Mouse (Mus musculus) kidney, embryonic 14.5 days (tissue): Measurements from ENCODE around the gene Caln1. TPM values are rescaled to one million over a fixed set of nuclear protein-coding genes. Genes with fewer than 3 reads are reported as not detected.
"Not testable (repeated sequence)": the region's sequence is repeated elsewhere in the genome, so short reads cannot be mapped to it uniquely, and the experiment has no call there.

Experiments
- ATAC-seq: fragments of 200-750 bp; cut with Nextera tagmentation; 2 replicates; pipeline ENCODE4 v1.8.0; 2017; ENCODE audit warnings: moderate number of reproducible peaks, mild to moderate bottlenecking, moderate TSS enrichment, moderate library complexity; ENCODE audit not compliant: low FRiP score, low TSS enrichment
- H3K27ac ChIP-seq: fragments of 300-500 bp; sonication (generic); 2 replicates; pipeline ENCODE4 v1.5.1; 2014; ENCODE audit warnings: low read depth, mild to moderate bottlenecking, low read length, moderate library complexity, mixed read lengths
- H3K27me3 ChIP-seq: fragments of 300-500 bp; sonication (generic); 2 replicates; pipeline ENCODE4 v1.6.1; 2014; ENCODE audit warnings: mild to moderate bottlenecking, low read length; ENCODE audit not compliant: control insufficient read depth, insufficient read depth
- H3K36me3 ChIP-seq: fragments of 300-500 bp; sonication (generic); 2 replicates; pipeline ENCODE4 v1.6.1; 2014; ENCODE audit warnings: low read length, mixed read lengths; ENCODE audit not compliant: control insufficient read depth, insufficient read depth
- H3K4me1 ChIP-seq: fragments of 300-500 bp; sonication (generic); 2 replicates; pipeline ENCODE4 v1.6.1; 2014; ENCODE audit warnings: low read length, mixed read lengths; ENCODE audit not compliant: control insufficient read depth, insufficient read depth
- H3K4me2 ChIP-seq: fragments of 300-500 bp; sonication (generic); replicated peaks from 2 replicates; pipeline ENCODE4 v1.6.1; 2014; ENCODE audit warnings: low read depth, mild to moderate bottlenecking, low read length
- H3K4me3 ChIP-seq: fragments of 300-500 bp; sonication (generic); 2 replicates; pipeline ENCODE4 v1.5.1; 2014; ENCODE audit warnings: mild to moderate bottlenecking, low read length
- H3K9ac ChIP-seq: fragments of 300-500 bp; sonication (generic); 2 replicates; pipeline ENCODE4 v1.6.1; 2014; ENCODE audit warnings: low read depth, mild to moderate bottlenecking, low read length, moderate library complexity
- H3K9me3 ChIP-seq: fragments of 300-500 bp; sonication (generic); 2 replicates; pipeline ENCODE4 v1.6.1; 2016; ENCODE audit warnings: low read length; ENCODE audit not compliant: control insufficient read depth
- WGBS: fragments of 180-500 bp; shearing (Covaris S2); extraction: QIAGEN DNeasy Blood & Tissue Kit; methylation state at CpG from one replicate; pipeline ENCODE4 v1.1.7; 2014; 5-methylcytosine and 5-hydroxymethylcytosine counted together
- polyA plus RNA-seq: library from polyadenylated mRNA; unstranded; fragments of >200 nt; fragmentation: Nextera tagmentation; extraction: Ambion mirVana; gene quantifications from 2 replicates; pipeline ENCODE4 v1.2.1, GENCODE M21; 2014

The Caln1 gene
- polyA plus RNA-seq, 1 experiment from 2014 or later = 0.27 TPM

GRCm38 (mm10) chr5:130614209-130614608 lies 245.0 kb downstream of the Caln1 start:
- Histone ChIP-seq H3K4me2 (no peak overlapping the region), H3K9me3 (no peaks in the 10 kb centered on the region; the same call in 1 of the 2 replicates), H3K27me3 (no peaks in the 10 kb centered on the region), H3K9ac (no peak overlapping the region), H3K4me1 (peaks cover 3% of the 10 kb centered on the region; the same call in 1 of the 2 replicates), H3K4me3 (no peak overlapping the region), H3K27ac (no peak overlapping the region), H3K36me3 (no peaks in the 10 kb centered on the region)
- no peak for ATAC-seq
- WGBS = 64% methylated on average over 3 of the region's 3 CpGs

GRCm38 (mm10) chr5:130620060-130620459 lies 250.8 kb downstream of the Caln1 start:
- Histone ChIP-seq H3K36me3 (no peaks in the 10 kb centered on the region), H3K27ac (no peak overlapping the region), H3K9me3 (no peaks in the 10 kb centered on the region; the same call in 1 of the 2 replicates), H3K27me3 (no peaks in the 10 kb centered on the region), H3K9ac (no peak overlapping the region), H3K4me3 (no peak overlapping the region), H3K4me1 (peaks cover 3% of the 10 kb centered on the region; the same call in 1 of the 2 replicates), H3K4me2 (no peak overlapping the region)
- 72% methylated on average over 7 of the region's 7 CpGs for WGBS
- no peak for ATAC-seq

- H3K9me3 ChIP-seq = no peaks in the 10 kb centered on the region; the same call in 1 of the 2 replicates
- WGBS = 24% methylated on average over 5 of the region's 5 CpGs
- H3K9ac ChIP-seq = no peak overlapping the region
- no peak overlapping the region for H3K27ac ChIP-seq
- no peak overlapping the region for H3K4me3 ChIP-seq
- no peaks in the 10 kb centered on the region for H3K4me1 ChIP-seq
- ATAC-seq = 0 out of 2 replicates have a peak, but pooled peaks have one; percentile 28
- H3K4me2 ChIP-seq = no peak overlapping the region
- no peaks in the 10 kb centered on the region for H3K27me3 ChIP-seq
- H3K36me3 ChIP-seq = no peaks in the 10 kb centered on the region
Measured at GRCm38 (mm10) chr5:130623206-130623605, 254.0 kb downstream of the Caln1 start.

GRCm38 (mm10) chr5:130627800-130628199 lies 258.5 kb downstream of the Caln1 start:
- no peak overlapping the region for H3K4me2 ChIP-seq
- no peak for ATAC-seq
- H3K4me3 ChIP-seq = no peak overlapping the region
- no peak overlapping the region for H3K9ac ChIP-seq
- no peak overlapping the region for H3K27ac ChIP-seq
- no peaks in the 10 kb centered on the region for H3K36me3 ChIP-seq
- 96% methylated on average over 2 of the region's 2 CpGs for WGBS
- no peaks in the 10 kb centered on the region for H3K4me1 ChIP-seq
- no peaks in the 10 kb centered on the region for H3K27me3 ChIP-seq
- no peaks in the 10 kb centered on the region; the same call in 1 of the 2 replicates for H3K9me3 ChIP-seq

- WGBS = 90% methylated on average over 2 of the region's 2 CpGs
- H3K4me2 ChIP-seq = no peak overlapping the region
- no peak overlapping the region for H3K9ac ChIP-seq
- no peaks in the 10 kb centered on the region for H3K27me3 ChIP-seq
- ATAC-seq = no peak
- H3K36me3 ChIP-seq = no peaks in the 10 kb centered on the region
- H3K4me1 ChIP-seq = no peaks in the 10 kb centered on the region
- H3K4me3 ChIP-seq = no peak overlapping the region
- H3K9me3 ChIP-seq = no peaks in the 10 kb centered on the region
- no peak overlapping the region for H3K27ac ChIP-seq
Measured at GRCm38 (mm10) chr5:130635397-130635796, 266.1 kb downstream of the Caln1 start.

- H3K27ac ChIP-seq = no peak overlapping the region
- no peak overlapping the region for H3K4me3 ChIP-seq
- no peaks in the 10 kb centered on the region for H3K27me3 ChIP-seq
- H3K9ac ChIP-seq = no peak overlapping the region
- no peak overlapping the region for H3K4me2 ChIP-seq
- 77% methylated on average over 2 of the region's 2 CpGs for WGBS
- H3K4me1 ChIP-seq = no peaks in the 10 kb centered on the region
- H3K36me3 ChIP-seq = no peaks in the 10 kb centered on the region
- ATAC-seq = no peak
- no peaks in the 10 kb centered on the region for H3K9me3 ChIP-seq
Measured at GRCm38 (mm10) chr5:130641881-130642280, 272.6 kb downstream of the Caln1 start.

GRCm38 (mm10) chr5:130646126-130646525 lies 276.9 kb downstream of the Caln1 start:
- not testable (repeated sequence) for H3K9me3 ChIP-seq, H3K4me2 ChIP-seq, H3K36me3 ChIP-seq, ATAC-seq, H3K27ac ChIP-seq, H3K27me3 ChIP-seq, H3K9ac ChIP-seq, H3K4me1 ChIP-seq, H3K4me3 ChIP-seq
- 91% methylated on average over 2 of the region's 2 CpGs for WGBS

GRCm38 (mm10) chr5:130658141-130658540 lies 288.9 kb downstream of the Caln1 start:
- H3K4me2 ChIP-seq = no peak overlapping the region
- no peak overlapping the region for H3K27ac ChIP-seq
- WGBS = 90% methylated on average over 3 of the region's 3 CpGs
- H3K9me3 ChIP-seq = no peaks in the 10 kb centered on the region
- no peaks in the 10 kb centered on the region for H3K36me3 ChIP-seq
- no peaks in the 10 kb centered on the region for H3K27me3 ChIP-seq
- no peak for ATAC-seq
- no peak overlapping the region for H3K4me3 ChIP-seq
- no peak overlapping the region for H3K9ac ChIP-seq
- no peaks in the 10 kb centered on the region for H3K4me1 ChIP-seq

- Histone ChIP-seq H3K27me3 (no peaks in the 10 kb centered on the region), H3K4me1 (no peaks in the 10 kb centered on the region), H3K36me3 (no peaks in the 10 kb centered on the region), H3K4me3 (no peak overlapping the region), H3K27ac (no peak overlapping the region), H3K9ac (no peak overlapping the region), H3K4me2 (no peak overlapping the region), H3K9me3 (no peaks in the 10 kb centered on the region)
- 93% methylated on average over 1 of the region's 1 CpGs for WGBS
- ATAC-seq = no peak
Measured at GRCm38 (mm10) chr5:130666091-130666490, 296.8 kb downstream of the Caln1 start.
